Mouse (Mus musculus): ENCODE measurements around the gene Dao. TPM values are rescaled to one million over a fixed set of nuclear protein-coding genes. Genes with fewer than 3 reads are reported as not detected.

The Dao gene
- polyA plus RNA-seq, 1 experiment: 376 TPM

DNA sequence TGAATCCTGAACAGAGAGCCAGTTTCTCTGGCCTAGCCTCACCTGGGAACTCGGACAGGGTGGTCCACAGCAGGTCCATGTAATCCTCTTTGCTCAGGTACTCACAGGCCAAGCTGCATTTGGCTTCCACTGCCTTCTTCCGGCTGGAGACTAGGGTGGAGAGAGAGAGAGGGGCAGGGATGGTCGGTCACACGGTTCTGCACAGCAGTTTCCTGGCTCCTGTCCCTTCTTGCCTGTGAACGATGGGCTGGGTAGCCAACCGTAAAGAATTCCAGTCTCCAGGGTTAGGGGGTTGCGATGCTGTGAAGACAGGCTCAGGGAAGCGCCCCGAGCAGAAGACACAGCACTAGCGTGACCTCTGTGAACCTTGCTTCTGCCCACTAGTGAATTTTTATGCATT is 31.6 kb downstream of the Dao start:
- WGBS: 31% methylated on average over 10 of the region's 10 CpGs
- Histone ChIP-seq H3K4me1 (ENCODE audit: control insufficient read depth, insufficient read depth, low read length) (peaks cover 18% of the 10 kb centered on the region), H3K27me3 (replicated peaks; ENCODE audit: control insufficient read depth, insufficient read depth, low read length) (no peaks in the 10 kb centered on the region), H3K4me3 (ENCODE audit: insufficient read depth, low read depth, low read length) (no peak overlapping the region), H3K36me3 (ENCODE audit: control insufficient read depth, insufficient read depth, low read length) (no peaks in the 10 kb centered on the region), H3K27ac (ENCODE audit: insufficient read depth, low read depth, low read length) (peak overlapping the region; percentile 61)
- TF ChIP-seq CTCF (conservative IDR thresholded peaks at IDR 0.05; ENCODE audit: insufficient read depth, insufficient read length, low read depth, low read length): no peak
- TF ChIP-seq POLR2A (IDR thresholded peaks at IDR 0.05; ENCODE audit: low read depth, low read length): no peak
- peak; percentile 82 for DNase-seq

DNA sequence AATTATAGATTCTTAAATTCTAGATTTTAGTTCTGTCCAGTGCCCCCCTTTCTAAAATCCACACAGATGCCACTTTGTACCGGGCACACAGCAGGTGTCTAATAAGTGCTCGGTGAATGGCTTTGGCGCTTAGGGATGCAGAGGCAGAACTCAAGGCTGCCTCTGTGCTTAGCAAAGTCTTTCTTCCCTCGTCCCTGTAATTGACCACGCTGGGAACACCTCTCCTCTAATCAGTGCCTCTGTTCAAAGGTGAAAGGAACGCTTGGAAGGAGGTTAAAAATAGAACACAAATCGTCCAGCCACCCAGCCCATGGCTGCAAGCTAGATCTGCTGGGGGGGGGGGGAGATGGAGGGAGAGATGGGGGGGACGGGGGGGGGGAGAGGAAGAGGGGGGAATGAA is 37.0 kb downstream of the Dao start:
- TF ChIP-seq CTCF (conservative IDR thresholded peaks at IDR 0.05; ENCODE audit: insufficient read depth, insufficient read length, low read depth, low read length) (no peak), POLR2A (IDR thresholded peaks at IDR 0.05; ENCODE audit: low read depth, low read length) (no peak)
- no peak overlapping the region for H3K27ac ChIP-seq (ENCODE audit: insufficient read depth, low read depth, low read length)
- no peaks in the 10 kb centered on the region for H3K36me3 ChIP-seq (ENCODE audit: control insufficient read depth, insufficient read depth, low read length)
- H3K4me1 ChIP-seq (ENCODE audit: control insufficient read depth, insufficient read depth, low read length): peaks cover 14% of the 10 kb centered on the region; the same call in 1 of the 2 replicates
- no peaks in the 10 kb centered on the region for H3K27me3 ChIP-seq (replicated peaks; ENCODE audit: control insufficient read depth, insufficient read depth, low read length)
- 28% methylated on average over 8 of the region's 8 CpGs for WGBS
- no peak overlapping the region for H3K4me3 ChIP-seq (ENCODE audit: insufficient read depth, low read depth, low read length)
- DNase-seq: peak; percentile 43

DNA sequence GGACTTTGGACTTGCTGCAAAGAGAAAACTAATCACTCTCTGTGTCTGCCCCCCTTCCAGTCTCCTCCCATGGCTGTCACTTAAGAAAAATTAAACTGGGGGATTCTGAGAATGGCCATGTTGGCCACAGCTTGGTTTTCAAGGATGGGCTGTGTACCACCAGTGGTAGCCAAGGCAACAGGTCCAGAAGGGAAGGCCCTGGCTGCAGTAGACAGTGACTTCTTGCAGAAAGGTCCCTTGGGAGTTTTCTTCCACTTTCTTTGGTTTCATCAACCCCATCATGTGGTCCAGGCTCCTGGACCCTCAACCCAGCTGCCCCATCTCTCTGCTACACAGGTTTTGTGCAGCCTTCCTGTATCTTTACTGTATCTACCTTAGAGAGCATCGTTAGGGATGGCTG is 37.4 kb downstream of the Dao start:
- no peak overlapping the region for H3K27ac ChIP-seq (ENCODE audit: insufficient read depth, low read depth, low read length)
- 74% methylated on average over 1 of the region's 1 CpGs for WGBS

DNA sequence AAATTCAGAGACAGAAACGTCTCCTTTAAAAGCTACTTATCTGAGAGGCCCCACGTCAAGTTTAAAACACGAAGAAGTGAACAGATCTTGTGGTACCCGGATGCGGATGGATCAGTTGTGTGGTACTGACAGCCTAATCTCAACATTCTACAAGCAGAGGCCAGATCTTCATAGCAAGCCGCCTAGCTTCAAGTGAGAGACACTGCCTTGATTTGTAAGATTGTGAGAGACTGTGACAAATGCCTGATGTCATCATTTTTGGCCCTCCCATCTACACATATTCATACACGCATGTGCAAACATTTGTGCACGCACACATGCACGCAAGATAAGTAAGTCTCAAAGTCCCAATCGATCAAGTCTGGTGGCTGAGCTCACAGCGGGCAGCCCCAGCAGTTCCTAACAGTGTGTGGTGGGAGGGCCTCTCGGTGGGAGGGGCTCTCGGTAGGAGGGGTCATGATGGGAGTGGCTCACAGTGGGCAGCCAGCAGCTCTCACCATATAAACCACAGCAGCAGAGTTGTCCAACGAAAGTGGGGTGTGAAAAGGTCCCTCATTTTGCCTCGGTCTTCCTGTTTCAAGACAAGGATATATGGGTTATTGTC is 37.9 kb downstream of the Dao start:
- H3K36me3 ChIP-seq (ENCODE audit: control insufficient read depth, insufficient read depth, low read length): no peaks in the 10 kb centered on the region
- peak; percentile 57 for DNase-seq
- WGBS: 27% methylated on average over 15 of the region's 15 CpGs
- H3K4me3 ChIP-seq (ENCODE audit: insufficient read depth, low read depth, low read length): no peak overlapping the region
- peaks cover 14% of the 10 kb centered on the region; the same call in 1 of the 2 replicates for H3K4me1 ChIP-seq (ENCODE audit: control insufficient read depth, insufficient read depth, low read length)
- no peak overlapping the region for H3K27ac ChIP-seq (ENCODE audit: insufficient read depth, low read depth, low read length)
- no peaks in the 10 kb centered on the region for H3K27me3 ChIP-seq (replicated peaks; ENCODE audit: control insufficient read depth, insufficient read depth, low read length)
- TF ChIP-seq POLR2A (IDR thresholded peaks at IDR 0.05; ENCODE audit: low read depth, low read length) (no peak), CTCF (conservative IDR thresholded peaks at IDR 0.05; ENCODE audit: insufficient read depth, insufficient read length, low read depth, low read length) (no peak)

More for the DNA sequence above, 37.4 kb downstream of the Dao start:
- TF ChIP-seq CTCF (conservative IDR thresholded peaks at IDR 0.05; ENCODE audit: insufficient read depth, insufficient read length, low read depth, low read length): no peak
- TF ChIP-seq POLR2A (IDR thresholded peaks at IDR 0.05; ENCODE audit: low read depth, low read length): no peak
- no peaks in the 10 kb centered on the region for H3K27me3 ChIP-seq (replicated peaks; ENCODE audit: control insufficient read depth, insufficient read depth, low read length)
- peaks cover 14% of the 10 kb centered on the region; the same call in 1 of the 2 replicates for H3K4me1 ChIP-seq (ENCODE audit: control insufficient read depth, insufficient read depth, low read length)
- no peaks in the 10 kb centered on the region for H3K36me3 ChIP-seq (ENCODE audit: control insufficient read depth, insufficient read depth, low read length)
- DNase-seq: no peak
- H3K4me3 ChIP-seq (ENCODE audit: insufficient read depth, low read depth, low read length): no peak overlapping the region

DNA sequence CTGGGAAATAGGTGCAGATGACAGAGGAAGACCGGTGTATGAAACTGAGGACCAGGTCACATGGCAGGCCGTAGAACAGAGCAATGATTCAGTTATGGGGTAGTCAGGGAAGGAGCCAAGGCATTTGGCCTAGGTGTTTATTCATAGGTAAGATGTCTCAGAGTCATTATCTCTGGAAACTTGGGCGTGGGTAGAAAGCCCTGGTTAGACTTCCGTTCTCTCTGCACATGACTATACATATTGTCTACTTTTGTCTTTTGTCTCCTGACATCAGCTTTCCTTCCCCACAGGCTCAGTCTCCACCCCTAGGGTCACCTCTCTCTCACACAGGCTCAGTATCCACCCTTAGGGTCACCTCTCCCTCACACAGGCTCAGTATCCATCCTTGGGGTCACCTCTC is 40.3 kb downstream of the Dao start:
- no peak overlapping the region for H3K27ac ChIP-seq (ENCODE audit: insufficient read depth, low read depth, low read length)
- H3K27me3 ChIP-seq (replicated peaks; ENCODE audit: control insufficient read depth, insufficient read depth, low read length): no peaks in the 10 kb centered on the region
- H3K4me3 ChIP-seq (ENCODE audit: insufficient read depth, low read depth, low read length): no peak overlapping the region
- DNase-seq: no peak
- peaks cover 10% of the 10 kb centered on the region; the same call in 1 of the 2 replicates for H3K4me1 ChIP-seq (ENCODE audit: control insufficient read depth, insufficient read depth, low read length)
- H3K36me3 ChIP-seq (ENCODE audit: control insufficient read depth, insufficient read depth, low read length): no peaks in the 10 kb centered on the region
- 82% methylated on average over 4 of the region's 4 CpGs for WGBS
- TF ChIP-seq CTCF (conservative IDR thresholded peaks at IDR 0.05; ENCODE audit: insufficient read depth, insufficient read length, low read depth, low read length) (no peak), POLR2A (IDR thresholded peaks at IDR 0.05; ENCODE audit: low read depth, low read length) (no peak)

DNA sequence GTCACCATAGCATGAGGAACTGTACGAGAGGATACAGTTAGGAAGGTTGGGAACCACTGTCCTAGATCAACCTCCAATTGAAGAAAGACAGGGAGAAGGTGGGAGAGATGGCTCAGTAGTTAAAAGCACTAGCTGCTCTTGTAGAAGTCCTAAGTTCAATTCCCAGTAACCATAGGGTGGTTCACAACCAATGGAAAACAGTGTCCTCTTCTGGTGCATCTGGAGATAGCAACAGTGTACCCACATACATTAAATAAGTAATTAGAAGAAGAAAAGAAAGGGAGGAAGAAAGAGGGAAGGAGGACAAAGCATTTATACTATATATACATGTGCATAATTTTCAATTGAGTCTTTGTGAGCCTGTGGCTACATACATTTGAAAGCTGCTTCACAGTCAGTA is 41.6 kb downstream of the Dao start:
- peak; percentile 44 for DNase-seq
- no peak for TF ChIP-seq CTCF (conservative IDR thresholded peaks at IDR 0.05; ENCODE audit: insufficient read depth, insufficient read length, low read depth, low read length)
- TF ChIP-seq POLR2A (IDR thresholded peaks at IDR 0.05; ENCODE audit: low read depth, low read length): no peak
- Histone ChIP-seq H3K27ac (ENCODE audit: insufficient read depth, low read depth, low read length) (no peak overlapping the region), H3K4me3 (ENCODE audit: insufficient read depth, low read depth, low read length) (no peak overlapping the region), H3K27me3 (replicated peaks; ENCODE audit: control insufficient read depth, insufficient read depth, low read length) (no peaks in the 10 kb centered on the region), H3K4me1 (ENCODE audit: control insufficient read depth, insufficient read depth, low read length) (peaks cover 10% of the 10 kb centered on the region; the same call in 1 of the 2 replicates), H3K36me3 (ENCODE audit: control insufficient read depth, insufficient read depth, low read length) (no peaks in the 10 kb centered on the region)
- 63% methylated on average over 1 of the region's 1 CpGs for WGBS

DNA sequence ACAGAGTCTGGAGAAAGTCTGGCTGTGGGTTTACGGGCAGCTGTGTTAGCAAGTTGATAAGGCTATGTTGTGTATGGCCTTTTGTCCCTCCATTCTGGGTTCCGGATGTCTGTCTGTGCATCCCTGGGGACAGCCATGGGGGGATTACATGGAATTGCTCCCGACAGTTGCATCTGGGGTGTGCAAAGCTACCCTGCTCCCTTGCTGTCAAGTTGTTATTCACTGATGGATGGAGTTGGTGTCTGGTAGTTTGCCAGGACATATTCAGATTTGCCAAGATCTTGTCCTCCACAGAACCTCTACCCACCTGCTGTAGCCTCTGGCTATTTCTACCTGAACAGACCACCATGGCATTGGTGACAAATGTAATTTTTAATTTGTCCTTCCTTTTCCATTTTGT is 42.6 kb downstream of the Dao start:
- Histone ChIP-seq H3K27ac (ENCODE audit: insufficient read depth, low read depth, low read length) (no peak overlapping the region), H3K4me1 (ENCODE audit: control insufficient read depth, insufficient read depth, low read length) (peaks cover 6% of the 10 kb centered on the region; the same call in 1 of the 2 replicates), H3K36me3 (ENCODE audit: control insufficient read depth, insufficient read depth, low read length) (no peaks in the 10 kb centered on the region), H3K27me3 (replicated peaks; ENCODE audit: control insufficient read depth, insufficient read depth, low read length) (no peaks in the 10 kb centered on the region), H3K4me3 (ENCODE audit: insufficient read depth, low read depth, low read length) (no peak overlapping the region)
- DNase-seq: no peak
- 73% methylated on average over 3 of the region's 3 CpGs for WGBS
- TF ChIP-seq CTCF (conservative IDR thresholded peaks at IDR 0.05; ENCODE audit: insufficient read depth, insufficient read length, low read depth, low read length) (no peak), POLR2A (IDR thresholded peaks at IDR 0.05; ENCODE audit: low read depth, low read length) (no peak)
